Mouse (Mus musculus) spleen, postnatal 36 days (tissue): Measurements from ENCODE around the gene Klhl29.

Experiments used
- DNase-seq, 2 experiments: peaks; one replicate each; pipeline ENCODE4 v3.0.0; 2022; ENCODE audit warnings: low spot score in 2 of 2, mixed read lengths in 1 of 2

Klhl29 gene

GRCm38 (mm10) chr12:5254246-5254982 is 121.1 kb downstream of the Klhl29 start:
- no peak for DNase-seq

GRCm38 (mm10) chr12:5253289-5254005 is 122.0 kb downstream of the Klhl29 start:
- DNase-seq = no peak

- DNase-seq = no peak
Observed at GRCm38 (mm10) chr12:5252569-5252968, 122.9 kb downstream of the Klhl29 start.

- DNase-seq = no peak
Observed at GRCm38 (mm10) chr12:5250042-5250441, 125.4 kb downstream of the Klhl29 start.

- DNase-seq = no peak
Observed at GRCm38 (mm10) chr12:5249068-5249467, 126.4 kb downstream of the Klhl29 start.

GRCm38 (mm10) chr12:5247505-5247904 is 128.0 kb downstream of the Klhl29 start:
- DNase-seq = no peak

- no peak for DNase-seq
Observed at GRCm38 (mm10) chr12:5246721-5247341, 128.7 kb downstream of the Klhl29 start.

- no peak for DNase-seq
Observed at GRCm38 (mm10) chr12:5246193-5246621, 129.3 kb downstream of the Klhl29 start.

- DNase-seq = no peak
Observed at GRCm38 (mm10) chr12:5245207-5245597, 130.3 kb downstream of the Klhl29 start.

- DNase-seq = no peak
Observed at GRCm38 (mm10) chr12:5244431-5245206, 130.9 kb downstream of the Klhl29 start.

GRCm38 (mm10) chr12:5243867-5244266 is 131.6 kb downstream of the Klhl29 start:
- no peak for DNase-seq

GRCm38 (mm10) chr12:5243449-5243848 is 132.0 kb downstream of the Klhl29 start:
- DNase-seq = no peak

- no peak for DNase-seq
Observed at GRCm38 (mm10) chr12:5242551-5243330, 132.7 kb downstream of the Klhl29 start.

- no peak for DNase-seq
Observed at GRCm38 (mm10) chr12:5239451-5240245, 135.8 kb downstream of the Klhl29 start.

GRCm38 (mm10) chr12:5237078-5237477 is 138.4 kb downstream of the Klhl29 start:
- peak in 1 of 2 experiments; percentile 22 for DNase-seq

GRCm38 (mm10) chr12:5235596-5235995 is 139.9 kb downstream of the Klhl29 start:
- DNase-seq = no peak

- no peak for DNase-seq
Observed at GRCm38 (mm10) chr12:5230504-5230903, 145.0 kb downstream of the Klhl29 start.

GRCm38 (mm10) chr12:5226676-5227654 is 148.5 kb downstream of the Klhl29 start:
- no peak for DNase-seq

GRCm38 (mm10) chr12:5223595-5223994 is 151.9 kb downstream of the Klhl29 start:
- DNase-seq = no peak
